Mouse (Mus musculus): ENCODE measurements at regions not wholly inside any gene's neighbourhood (a gene's known extent, or its start where the extent isn't known, plus 50 kb on each side); places are given as distances from the start of the nearest gene placed in this dataset.
A peak's percentile ranks its signal among the peaks of the same experiment; 100 is the strongest.

DNA sequence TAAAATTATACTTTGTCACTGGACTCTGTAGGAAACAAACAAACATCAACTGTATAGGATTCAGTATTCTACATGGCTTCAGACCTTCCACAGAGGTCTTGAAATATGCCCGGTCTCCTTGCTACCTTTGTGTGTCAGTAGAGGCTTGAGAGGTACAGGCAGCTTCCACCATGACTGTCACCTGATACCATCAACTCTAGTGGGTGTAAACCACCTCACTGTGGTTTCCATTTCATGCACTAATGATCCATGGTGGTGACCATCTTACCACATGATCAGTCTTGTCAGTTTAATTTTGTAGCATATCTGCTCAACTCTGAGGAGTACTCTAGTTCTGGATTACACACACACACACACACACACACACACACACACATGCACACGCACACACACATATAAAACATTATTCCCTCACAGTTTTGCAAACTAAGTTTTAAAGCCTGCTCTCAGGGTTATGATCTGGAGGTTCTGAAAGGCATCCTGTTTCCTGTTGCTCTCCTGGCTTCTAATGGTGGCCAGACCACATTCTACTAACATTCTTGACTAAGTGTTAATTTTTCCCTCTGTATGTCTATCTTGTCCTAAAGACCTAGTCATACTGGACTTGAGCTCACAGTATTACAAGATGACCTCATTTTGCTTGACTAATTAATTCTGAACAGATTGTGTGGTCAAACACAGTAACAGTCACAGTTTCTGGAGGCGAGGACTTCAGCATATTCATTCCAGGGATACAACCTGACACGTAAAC lies 106.7 kb upstream of the Rgs1 start:
- TF ChIP-seq CTCF (IDR thresholded peaks at IDR 0.05; ENCODE audit: low read depth, low read length) (no peak), POLR2AphosphoS5 (IDR thresholded peaks at IDR 0.05; ENCODE audit: insufficient replicate concordance, low read depth, low read length) (no peak), GATA2 (IDR thresholded peaks at IDR 0.05; ENCODE audit: borderline replicate concordance, low read depth, low read length) (no peak), TAL1 (conservative IDR thresholded peaks at IDR 0.05; ENCODE audit: low read depth, low read length) (no peak), GATA1 (IDR thresholded peaks at IDR 0.05; ENCODE audit: borderline replicate concordance, low read length) (no peak)
- Histone ChIP-seq H3K36me3 (replicated peaks) (no peaks in the 10 kb centered on the region), H3K27me3 (ENCODE audit: insufficient read depth, low read length) (no peaks in the 10 kb centered on the region), H3K4me1 (ENCODE audit: insufficient read depth, low read depth, low read length) (peaks cover 7% of the 10 kb centered on the region; the same call in 1 of the 2 replicates), H3K9me3 (replicated peaks) (no peaks in the 10 kb centered on the region), H3K4me3 (ENCODE audit: low read depth, low read length) (no peak overlapping the region)
- DNase-seq (ENCODE audit: low spot score) (no peak), ATAC-seq (ENCODE audit: extremely low read depth, insufficient number of reproducible peaks, low FRiP score, poor library complexity, severe bottlenecking) (peak; percentile 73)

DNA sequence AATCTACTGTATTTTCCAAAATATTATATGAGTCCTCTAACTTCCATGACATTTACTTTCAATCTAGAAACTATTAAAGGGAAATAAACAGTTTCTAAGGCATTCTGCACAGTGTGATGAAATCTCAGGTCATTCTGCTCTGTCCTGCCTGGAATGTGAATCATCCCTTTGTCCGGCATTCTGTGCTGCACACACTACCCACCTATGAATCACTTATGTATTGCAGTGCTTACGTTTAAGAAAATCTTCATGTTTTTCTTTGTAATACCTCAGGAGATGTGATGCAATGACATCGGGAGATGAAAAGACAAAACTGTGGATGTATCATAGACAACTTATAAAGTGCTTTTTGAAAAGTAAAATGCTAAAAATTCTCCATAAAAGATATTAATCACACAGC lies 106.0 kb upstream of the Rgs1 start:
- no peak for ATAC-seq (ENCODE audit: extremely low read depth, insufficient number of reproducible peaks, low FRiP score, poor library complexity, severe bottlenecking)
- H3K9me3 ChIP-seq (replicated peaks) = no peaks in the 10 kb centered on the region

DNA sequence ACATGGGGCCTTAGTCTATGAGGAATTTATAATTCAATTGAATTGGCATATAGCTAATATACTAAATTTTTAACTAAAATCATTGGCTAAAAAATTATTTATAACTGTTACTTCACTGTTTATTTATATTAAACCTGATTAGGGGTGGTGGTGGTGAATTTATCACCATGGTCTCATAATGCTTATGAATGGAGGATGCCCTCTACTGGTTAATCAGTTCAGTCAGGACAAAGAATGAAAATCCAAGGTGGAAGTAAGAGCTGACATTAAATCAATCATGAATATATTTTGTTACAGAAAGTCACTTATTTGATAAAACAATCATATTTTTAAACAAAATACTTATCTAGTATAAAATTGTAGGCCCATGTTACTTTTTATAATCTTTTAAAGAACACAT lies 104.3 kb upstream of the Rgs1 start:
- TF ChIP-seq GATA2 (IDR thresholded peaks at IDR 0.05; ENCODE audit: borderline replicate concordance, low read depth, low read length) (no peak), TAL1 (conservative IDR thresholded peaks at IDR 0.05; ENCODE audit: low read depth, low read length) (no peak), GATA1 (IDR thresholded peaks at IDR 0.05; ENCODE audit: borderline replicate concordance, low read length) (no peak), POLR2AphosphoS5 (IDR thresholded peaks at IDR 0.05; ENCODE audit: insufficient replicate concordance, low read depth, low read length) (no peak), CTCF (IDR thresholded peaks at IDR 0.05; ENCODE audit: low read depth, low read length) (no peak)
- Histone ChIP-seq H3K4me3 (ENCODE audit: low read depth, low read length) (no peak overlapping the region), H3K4me1 (ENCODE audit: insufficient read depth, low read depth, low read length) (peaks cover 7% of the 10 kb centered on the region; the same call in 1 of the 2 replicates), H3K9me3 (replicated peaks) (no peaks in the 10 kb centered on the region), H3K27me3 (ENCODE audit: insufficient read depth, low read length) (no peaks in the 10 kb centered on the region), H3K36me3 (replicated peaks) (no peaks in the 10 kb centered on the region)
- ATAC-seq (ENCODE audit: extremely low read depth, insufficient number of reproducible peaks, low FRiP score, poor library complexity, severe bottlenecking) (no peak), DNase-seq (ENCODE audit: low spot score) (no peak)

More for the DNA sequence above, 106.0 kb upstream of the Rgs1 start:
- Histone ChIP-seq H3K4me3 (ENCODE audit: low read depth, low read length) (no peak overlapping the region), H3K4me1 (ENCODE audit: insufficient read depth, low read depth, low read length) (peaks cover 7% of the 10 kb centered on the region; the same call in 1 of the 2 replicates), H3K36me3 (replicated peaks) (no peaks in the 10 kb centered on the region), H3K27me3 (ENCODE audit: insufficient read depth, low read length) (no peaks in the 10 kb centered on the region)
- DNase-seq (ENCODE audit: low spot score) = no peak
- TF ChIP-seq CTCF (IDR thresholded peaks at IDR 0.05; ENCODE audit: low read depth, low read length) (no peak), GATA1 (IDR thresholded peaks at IDR 0.05; ENCODE audit: borderline replicate concordance, low read length) (no peak), POLR2AphosphoS5 (IDR thresholded peaks at IDR 0.05; ENCODE audit: insufficient replicate concordance, low read depth, low read length) (no peak), GATA2 (IDR thresholded peaks at IDR 0.05; ENCODE audit: borderline replicate concordance, low read depth, low read length) (no peak), TAL1 (conservative IDR thresholded peaks at IDR 0.05; ENCODE audit: low read depth, low read length) (no peak)

DNA sequence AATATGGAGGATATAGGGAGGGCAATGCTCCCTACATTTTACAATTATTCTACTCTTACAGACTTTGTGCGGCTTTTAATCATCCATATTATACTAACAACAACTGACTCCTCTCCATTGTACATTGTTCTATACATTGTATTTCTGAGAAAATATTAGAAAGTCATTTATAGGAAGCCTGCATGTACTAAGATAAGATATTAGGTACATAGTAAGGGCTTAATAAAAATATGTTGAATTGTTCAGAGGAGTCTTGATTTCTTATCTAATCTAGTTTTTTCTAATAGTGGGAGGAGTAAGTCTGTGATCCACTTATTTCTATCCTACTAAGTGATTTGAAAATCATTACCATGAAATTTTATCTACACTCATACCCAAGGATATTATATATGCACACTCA lies 94.8 kb upstream of the Rgs1 start:
- H3K27me3 ChIP-seq (ENCODE audit: insufficient read depth, low read length) = no peaks in the 10 kb centered on the region
- DNase-seq (ENCODE audit: low spot score) (no peak), ATAC-seq (ENCODE audit: extremely low read depth, insufficient number of reproducible peaks, low FRiP score, poor library complexity, severe bottlenecking) (peak; percentile 71)
- no peak overlapping the region for H3K4me3 ChIP-seq (ENCODE audit: low read depth, low read length)
- no peak for TF ChIP-seq POLR2AphosphoS5 (IDR thresholded peaks at IDR 0.05; ENCODE audit: insufficient replicate concordance, low read depth, low read length)
- TF ChIP-seq GATA1 (IDR thresholded peaks at IDR 0.05; ENCODE audit: borderline replicate concordance, low read length) = no peak
- no peak for TF ChIP-seq GATA2 (IDR thresholded peaks at IDR 0.05; ENCODE audit: borderline replicate concordance, low read depth, low read length)
- H3K4me1 ChIP-seq (ENCODE audit: insufficient read depth, low read depth, low read length) = peaks cover 10% of the 10 kb centered on the region; the same call in 1 of the 2 replicates
- no peaks in the 10 kb centered on the region for H3K9me3 ChIP-seq (replicated peaks)
- no peaks in the 10 kb centered on the region for H3K36me3 ChIP-seq (replicated peaks)

DNA sequence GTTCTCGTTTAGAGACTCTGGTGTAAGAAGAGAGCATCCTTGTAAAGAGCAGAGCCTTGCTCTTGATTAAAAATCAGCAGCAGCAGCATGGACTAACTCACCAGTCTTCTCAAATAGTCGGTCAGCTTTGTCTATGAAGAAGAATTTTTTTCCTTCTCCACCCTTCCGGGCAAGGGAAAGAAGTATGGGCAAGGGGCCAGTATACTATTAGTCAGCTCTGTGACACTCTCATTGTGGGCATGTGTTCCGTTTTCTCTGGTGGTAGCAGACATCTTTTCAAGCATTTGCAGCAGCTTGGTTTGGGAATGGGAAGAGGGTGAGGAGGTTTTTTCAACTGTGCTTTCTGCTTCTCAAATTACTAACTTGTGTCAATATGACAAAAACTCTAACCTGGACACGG lies 94.3 kb upstream of the Rgs1 start:
- no peaks in the 10 kb centered on the region for H3K27me3 ChIP-seq (ENCODE audit: insufficient read depth, low read length)
- no peak overlapping the region for H3K4me3 ChIP-seq (ENCODE audit: low read depth, low read length)
- H3K36me3 ChIP-seq (replicated peaks) = no peaks in the 10 kb centered on the region
- peaks cover 10% of the 10 kb centered on the region; the same call in 1 of the 2 replicates for H3K4me1 ChIP-seq (ENCODE audit: insufficient read depth, low read depth, low read length)
- DNase-seq (ENCODE audit: low spot score) (no peak), ATAC-seq (ENCODE audit: extremely low read depth, insufficient number of reproducible peaks, low FRiP score, poor library complexity, severe bottlenecking) (no peak)
- TF ChIP-seq TAL1 (conservative IDR thresholded peaks at IDR 0.05; ENCODE audit: low read depth, low read length) (no peak), GATA2 (IDR thresholded peaks at IDR 0.05; ENCODE audit: borderline replicate concordance, low read depth, low read length) (no peak), GATA1 (IDR thresholded peaks at IDR 0.05; ENCODE audit: borderline replicate concordance, low read length) (no peak), CTCF (IDR thresholded peaks at IDR 0.05; ENCODE audit: low read depth, low read length) (no peak), POLR2AphosphoS5 (IDR thresholded peaks at IDR 0.05; ENCODE audit: insufficient replicate concordance, low read depth, low read length) (no peak)
- no peaks in the 10 kb centered on the region for H3K9me3 ChIP-seq (replicated peaks)

DNA sequence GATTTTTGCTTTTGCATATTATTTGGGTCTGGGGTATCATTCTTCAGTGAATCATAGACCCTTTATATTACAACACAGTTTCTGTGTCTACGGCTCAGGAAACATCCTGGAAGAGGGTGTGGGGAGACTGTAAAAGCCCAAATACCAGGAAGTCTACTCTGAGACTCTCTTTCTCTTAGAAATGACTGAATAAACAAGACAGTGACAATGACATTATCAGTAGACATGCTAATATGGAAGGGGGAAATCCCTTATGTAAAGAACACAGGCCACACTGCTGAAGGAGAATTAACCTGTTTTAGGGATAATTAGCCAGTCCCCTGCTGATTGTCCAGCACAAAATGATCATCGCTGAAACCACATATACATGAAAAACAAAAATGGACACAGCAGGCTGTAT lies 88.5 kb upstream of the Rgs1 start:
- no peaks in the 10 kb centered on the region for H3K36me3 ChIP-seq (replicated peaks)
- no peak for DNase-seq (ENCODE audit: low spot score)
- TF ChIP-seq TAL1 (conservative IDR thresholded peaks at IDR 0.05; ENCODE audit: low read depth, low read length) (no peak), GATA2 (IDR thresholded peaks at IDR 0.05; ENCODE audit: borderline replicate concordance, low read depth, low read length) (no peak), CTCF (IDR thresholded peaks at IDR 0.05; ENCODE audit: low read depth, low read length) (no peak), POLR2AphosphoS5 (IDR thresholded peaks at IDR 0.05; ENCODE audit: insufficient replicate concordance, low read depth, low read length) (no peak), GATA1 (IDR thresholded peaks at IDR 0.05; ENCODE audit: borderline replicate concordance, low read length) (no peak)
- no peaks in the 10 kb centered on the region for H3K27me3 ChIP-seq (ENCODE audit: insufficient read depth, low read length)
- no peaks in the 10 kb centered on the region for H3K9me3 ChIP-seq (replicated peaks)
- no peak for ATAC-seq (ENCODE audit: extremely low read depth, insufficient number of reproducible peaks, low FRiP score, poor library complexity, severe bottlenecking)
- H3K4me1 ChIP-seq (ENCODE audit: insufficient read depth, low read depth, low read length) = peaks cover 7% of the 10 kb centered on the region
- H3K4me3 ChIP-seq (ENCODE audit: low read depth, low read length) = no peak overlapping the region
